Mouse (Mus musculus): ENCODE measurements around the gene Dppa4.
A peak's percentile ranks its signal among the peaks of the same experiment; 100 is the strongest.

Dppa4 gene

DNA sequence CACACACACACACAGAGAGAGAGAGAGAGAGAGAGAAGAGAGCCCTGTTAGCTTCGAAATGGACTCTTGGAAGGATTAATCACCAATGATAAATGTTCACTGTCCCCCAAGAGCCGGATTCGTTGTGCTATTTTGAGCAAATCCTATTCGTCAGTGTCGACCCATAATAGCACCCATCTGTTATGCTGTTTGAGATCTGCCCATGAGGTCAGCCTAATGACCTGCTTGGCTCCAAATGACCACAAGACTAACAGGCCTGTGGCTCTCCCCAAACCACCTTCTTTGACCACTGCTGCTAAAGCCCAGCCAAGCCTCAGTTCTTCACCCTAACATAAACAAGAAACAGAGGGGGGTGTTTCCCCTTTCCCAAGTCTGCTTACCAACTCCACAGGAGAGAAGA, 43.4 kb downstream of the Dppa4 start:
- DNase-seq = peak in 1 of 2 experiments; percentile 3

DNA sequence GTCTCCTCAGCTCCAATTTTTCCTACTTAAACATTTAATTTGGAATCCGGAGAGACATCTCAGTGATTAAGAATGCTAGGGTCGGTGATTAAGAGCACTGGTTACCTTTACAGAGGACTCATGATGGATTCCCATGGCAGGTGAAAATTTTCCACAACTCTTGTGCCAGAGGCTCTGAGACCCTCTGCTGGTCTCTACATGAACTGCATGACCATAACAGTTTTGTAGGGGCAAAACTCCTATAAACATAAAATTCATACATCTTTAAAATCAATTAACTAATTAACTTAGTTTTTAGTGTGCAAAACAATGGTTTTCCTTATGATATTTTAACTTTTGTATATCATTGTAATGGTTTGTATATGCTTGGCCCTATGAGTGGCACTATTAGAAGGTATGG, 44.9 kb downstream of the Dppa4 start:
- no peak for DNase-seq

DNA sequence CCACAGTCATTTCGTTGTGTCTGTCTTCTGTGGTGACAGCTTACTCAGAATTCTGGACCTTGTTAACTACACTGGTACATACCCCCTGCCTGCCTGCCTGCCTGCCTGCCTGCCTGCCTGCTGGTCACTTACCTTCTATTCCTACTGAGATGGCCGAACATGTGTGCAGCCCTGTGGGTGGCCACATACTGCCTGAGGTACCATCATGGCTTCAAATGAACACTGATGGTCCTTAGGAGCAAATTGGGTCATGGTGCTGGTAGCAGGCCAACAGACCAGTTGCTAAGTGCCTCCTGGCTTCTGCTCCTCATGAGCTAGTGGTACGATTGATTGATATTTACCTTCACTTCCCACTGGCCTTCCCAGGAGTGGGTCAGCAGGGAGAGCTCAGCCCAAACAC, 48.3 kb downstream of the Dppa4 start:
- DNase-seq = no peak

DNA sequence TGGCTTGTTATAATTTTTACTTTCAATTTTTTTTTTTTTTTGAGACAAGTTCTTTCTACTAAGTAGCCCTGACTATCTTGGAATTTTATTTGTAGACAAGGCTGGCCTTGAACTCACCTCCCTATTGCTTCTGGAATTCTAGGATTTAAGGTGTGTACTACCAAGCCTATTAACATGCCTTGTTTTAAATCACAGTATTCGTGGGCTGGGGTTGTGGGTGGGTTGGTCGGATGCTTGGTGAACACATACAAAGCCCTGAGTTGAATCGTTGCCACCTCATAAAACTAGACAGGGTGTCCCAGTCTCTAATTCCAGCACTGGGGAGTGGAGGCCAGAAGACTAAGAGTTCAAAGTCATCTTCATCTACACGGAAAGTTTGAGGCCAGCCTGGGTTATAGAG, 51.8 kb downstream of the Dppa4 start:
- no peak for DNase-seq
